Mouse (Mus musculus) stomach, postnatal 0 days (tissue): ENCODE results near the gene Fbxo42.
"Not testable (repeated sequence)": the region's sequence is repeated elsewhere in the genome, so short reads cannot be mapped to it uniquely, and the experiment has no call there.

Experiments
- CTCF ChIP-seq: IDR thresholded peaks from 2 replicates; pipeline ENCODE4 v1.5.1; 2016; ENCODE audit warnings: antibody characterized with exemption, low read depth, mild to moderate bottlenecking, moderate library complexity
- EP300 ChIP-seq: optimal IDR thresholded peaks from 2 replicates; pipeline ENCODE3; 2016; ENCODE audit warnings: antibody characterized with exemption

GRCm38 (mm10) chr4:141140354-141140753, 7.4 kb upstream of the Fbxo42 start:
- not testable (repeated sequence) for TF ChIP-seq CTCF, EP300
